ENCODE assay signal across 24 mouse cellular contexts in genomic region chr13:102889989-102890388, GRCm38 (mm10).
DNase-seq lines count a peak whose midpoint lies in the region; ATAC-seq and TF ChIP-seq lines count a peak whose summit lies in the region.
"Had no signal": no experiment of that assay in that cellular context is flagged by ENCODE, and none has a peak within 500 bp of the region (broad histone marks: within the 10 kb centered on the region; RNA-seq: fewer than 3 reads in every experiment).

No protein-coding gene starts in this region.

- H3K4me1 ChIP-seq in heart, embryonic 16.5 days (ENCODE audit: control insufficient read depth, insufficient read depth, low read length): peaks cover 24% of the 10 kb centered on the region
- peaks cover 8% of the 10 kb centered on the region for H3K4me1 ChIP-seq in heart, embryonic 11.5 days (ENCODE audit: control insufficient read depth, insufficient read depth, low read length)
- peaks cover 2% of the 10 kb centered on the region for H3K4me1 ChIP-seq in liver, adult 2 months (ENCODE audit: control insufficient read depth, insufficient read depth, low read length)
- peaks cover 13% of the 10 kb centered on the region for H3K4me1 ChIP-seq in liver, postnatal 0 days (ENCODE audit: insufficient read depth)
- peaks cover 36% of the 10 kb centered on the region for H3K4me1 ChIP-seq in kidney, embryonic 16.5 days (ENCODE audit: insufficient read depth, low read length)
- H3K4me1 ChIP-seq in hindbrain, embryonic 12.5 days: peaks cover 14% of the 10 kb centered on the region

- H3K27me3 ChIP-seq in heart, embryonic 16.5 days (ENCODE audit: control insufficient read depth, insufficient read depth, low read length): no peaks in the 10 kb centered on the region
- no peaks in the 10 kb centered on the region for H3K27me3 ChIP-seq in heart, embryonic 11.5 days (ENCODE audit: control insufficient read depth, insufficient read depth, low read length)
- H3K27me3 ChIP-seq in liver, adult 2 months (ENCODE audit: control insufficient read depth, insufficient read depth, low read length): no peaks in the 10 kb centered on the region
- H3K27me3 ChIP-seq in liver, postnatal 0 days (ENCODE audit: insufficient read depth, low read length): no peaks in the 10 kb centered on the region
- no peaks in the 10 kb centered on the region for H3K27me3 ChIP-seq in kidney, embryonic 16.5 days (ENCODE audit: insufficient read depth, low read length)
- no peaks in the 10 kb centered on the region for H3K27me3 ChIP-seq in hindbrain, embryonic 12.5 days
- H3K27me3 ChIP-seq: CH12.LX; forebrain, embryonic 13.5 days; heart, embryonic 13.5 days; hindbrain, embryonic 15.5 days; limb, embryonic 15.5 days; liver, embryonic 15.5 days had no signal

- TF ChIP-seq POLR2A in liver, adult 2 months (IDR thresholded peaks at IDR 0.05; ENCODE audit: extremely low read depth, insufficient read depth, low read length): no peak

- TF ChIP-seq CTCF in liver, adult 2 months (IDR thresholded peaks at IDR 0.05; ENCODE audit: low read depth, low read length): no peak
- no peak for TF ChIP-seq CTCF in liver, postnatal 0 days (IDR thresholded peaks at IDR 0.05; ENCODE audit: low read depth)

- H3K9me3 ChIP-seq in heart, embryonic 16.5 days (replicated peaks; ENCODE audit: control insufficient read depth, low read length): no peaks in the 10 kb centered on the region
- no peaks in the 10 kb centered on the region for H3K9me3 ChIP-seq in heart, embryonic 11.5 days (replicated peaks; ENCODE audit: control insufficient read depth, low read length)
- H3K9me3 ChIP-seq in liver, postnatal 0 days (ENCODE audit: low read length): no peaks in the 10 kb centered on the region
- H3K9me3 ChIP-seq in kidney, embryonic 16.5 days (ENCODE audit: low read length): no peaks in the 10 kb centered on the region
- H3K9me3 ChIP-seq in hindbrain, embryonic 12.5 days (replicated peaks): no peaks in the 10 kb centered on the region
- H3K9me3 ChIP-seq: forebrain, embryonic 13.5 days; heart, embryonic 13.5 days; hindbrain, embryonic 15.5 days; limb, embryonic 15.5 days; liver, embryonic 15.5 days had no signal

- no peaks in the 10 kb centered on the region for H3K36me3 ChIP-seq in heart, embryonic 16.5 days (ENCODE audit: control insufficient read depth, insufficient read depth)
- H3K36me3 ChIP-seq in heart, embryonic 11.5 days (ENCODE audit: control insufficient read depth, insufficient read depth, low read length): no peaks in the 10 kb centered on the region
- H3K36me3 ChIP-seq in liver, adult 2 months (ENCODE audit: control insufficient read depth, insufficient read depth, low read length): no peaks in the 10 kb centered on the region
- H3K36me3 ChIP-seq in liver, postnatal 0 days (replicated peaks; ENCODE audit: insufficient read depth, low read length): no peaks in the 10 kb centered on the region
- no peaks in the 10 kb centered on the region for H3K36me3 ChIP-seq in kidney, embryonic 16.5 days (ENCODE audit: insufficient read depth, low read length)
- H3K36me3 ChIP-seq in hindbrain, embryonic 12.5 days: no peaks in the 10 kb centered on the region
- H3K36me3 ChIP-seq: hindbrain, embryonic 15.5 days; limb, embryonic 15.5 days; liver, embryonic 15.5 days had no signal

- ATAC-seq in heart, embryonic 16.5 days (replicated peaks; ENCODE audit: extremely low read depth, insufficient read depth, low FRiP score): no peak
- ATAC-seq in heart, embryonic 11.5 days (replicated peaks; ENCODE audit: insufficient number of reproducible peaks, low FRiP score, low TSS enrichment): no peak
- ATAC-seq in liver, postnatal 0 days: no peak
- ATAC-seq in kidney, embryonic 16.5 days (ENCODE audit: low FRiP score, low TSS enrichment): peak; percentile 61
- ATAC-seq in hindbrain, embryonic 12.5 days (ENCODE audit: low FRiP score): no peak
- ATAC-seq: forebrain, embryonic 13.5 days; midbrain, embryonic 16.5 days had no signal

- no peak overlapping the region for H3K9ac ChIP-seq in heart, embryonic 16.5 days (ENCODE audit: low read length)
- H3K9ac ChIP-seq in heart, embryonic 11.5 days (ENCODE audit: low read depth, low read length): no peak overlapping the region
- no peak overlapping the region for H3K9ac ChIP-seq in liver, adult 2 months (ENCODE audit: low read depth, low read length)
- H3K9ac ChIP-seq in liver, postnatal 0 days (replicated peaks): no peak overlapping the region
- H3K9ac ChIP-seq in kidney, embryonic 16.5 days (replicated peaks; ENCODE audit: low read length): no peak overlapping the region
- H3K9ac ChIP-seq in hindbrain, embryonic 12.5 days: no peak overlapping the region
- H3K9ac ChIP-seq: forebrain, embryonic 13.5 days; heart, embryonic 13.5 days; hindbrain, embryonic 15.5 days; limb, embryonic 15.5 days; liver, embryonic 15.5 days had no signal

- H3K4me2 ChIP-seq in heart, embryonic 16.5 days (ENCODE audit: low read depth, low read length): no peak overlapping the region
- H3K4me2 ChIP-seq in heart, embryonic 11.5 days: no peak overlapping the region
- H3K4me2 ChIP-seq in liver, postnatal 0 days (ENCODE audit: low read depth, low read length): no peak overlapping the region
- peak overlapping the region; percentile 41 for H3K4me2 ChIP-seq in kidney, embryonic 16.5 days (replicated peaks; ENCODE audit: low read depth, low read length)
- H3K4me2 ChIP-seq in hindbrain, embryonic 12.5 days (replicated peaks): no peak overlapping the region
- H3K4me2 ChIP-seq: forebrain, embryonic 13.5 days; heart, embryonic 13.5 days; hindbrain, embryonic 15.5 days; limb, embryonic 15.5 days; liver, embryonic 15.5 days had no signal

- peak overlapping the region; percentile 20; the same call in 1 of the 2 replicates for H3K27ac ChIP-seq in heart, embryonic 16.5 days (ENCODE audit: low read length)
- no peak overlapping the region for H3K27ac ChIP-seq in heart, embryonic 11.5 days (ENCODE audit: low read depth, low read length)
- no peak overlapping the region for H3K27ac ChIP-seq in liver, adult 2 months (replicated peaks; ENCODE audit: insufficient read depth, low read depth, low read length)
- no peak overlapping the region for H3K27ac ChIP-seq in liver, postnatal 0 days (ENCODE audit: low read depth)
- H3K27ac ChIP-seq in kidney, embryonic 16.5 days (ENCODE audit: low read length): peak overlapping the region; percentile 80
- H3K27ac ChIP-seq in hindbrain, embryonic 12.5 days: no peak overlapping the region
- H3K27ac ChIP-seq: forebrain, embryonic 13.5 days; heart, embryonic 13.5 days; hindbrain, embryonic 15.5 days; left cerebral cortex, adult 2 months; liver, embryonic 15.5 days; macrophage had no signal

- no peak overlapping the region for H3K4me3 ChIP-seq in heart, embryonic 16.5 days (ENCODE audit: low read length)
- no peak overlapping the region for H3K4me3 ChIP-seq in heart, embryonic 11.5 days (ENCODE audit: low read depth, low read length)
- H3K4me3 ChIP-seq in liver, adult 2 months (ENCODE audit: insufficient read depth, low read depth, low read length): no peak overlapping the region
- H3K4me3 ChIP-seq in liver, postnatal 0 days (ENCODE audit: low read depth, low read length): no peak overlapping the region
- H3K4me3 ChIP-seq in kidney, embryonic 16.5 days (ENCODE audit: low read length): no peak overlapping the region
- no peak overlapping the region for H3K4me3 ChIP-seq in hindbrain, embryonic 12.5 days
- H3K4me3 ChIP-seq: forebrain, embryonic 13.5 days; heart, embryonic 13.5 days; hindbrain, embryonic 15.5 days; left cerebral cortex, adult 2 months; limb, embryonic 15.5 days; liver, embryonic 15.5 days had no signal

- 81% methylated on average over 10 of the region's 10 CpGs for WGBS in heart, embryonic 16.5 days
- 84% methylated on average over 10 of the region's 10 CpGs for WGBS in heart, embryonic 11.5 days (ENCODE audit: insufficient replicate concordance)
- WGBS in liver, adult 2 months: 73% methylated on average over 10 of the region's 10 CpGs
- WGBS in liver, postnatal 0 days (ENCODE audit: insufficient replicate concordance): 76% methylated on average over 10 of the region's 10 CpGs
- 49% methylated on average over 10 of the region's 10 CpGs for WGBS in kidney, embryonic 16.5 days
- 89% methylated on average over 10 of the region's 10 CpGs for WGBS in hindbrain, embryonic 12.5 days

- peaks cover 14% of the 10 kb centered on the region; the same call in 1 of the 2 replicates for H3K79me2 ChIP-seq in liver, adult 2 months (ENCODE audit: control insufficient read depth, insufficient read depth, low read length)

- TF ChIP-seq EP300 in liver, postnatal 0 days (IDR thresholded peaks at IDR 0.05; ENCODE audit: low read depth): no peak

- peak; percentile 33 for DNase-seq in liver, adult 2 months (ENCODE audit: extremely low read depth, low read depth, low spot score)
- DNase-seq in liver, postnatal 0 days: no peak
- peak; percentile 65 for DNase-seq in yolk sac, embryonic 10.5 days (ENCODE audit: low spot score)
- DNase-seq in cerebellum, postnatal 14 days: no peak
- DNase-seq: adrenal gland, adult 2 months; B cell, adult 2 months; cerebellum, adult 11-12 months; cerebellum, postnatal 10 days; heart, postnatal 4 days; layer of hippocampus, adult 9-11 months; left cerebral cortex, postnatal 4 days had no signal

Comparison
In these comparisons a context has a peak if more than half of its experiments do, and no peak if none do; other contexts are left out.
1. H3K27ac ChIP-seq: peak in heart, embryonic 16.5 days (single experiment) and kidney, embryonic 16.5 days (single experiment); none in heart, embryonic 11.5 days (single experiment), liver, adult 2 months (single experiment), liver, postnatal 0 days (single experiment) and hindbrain, embryonic 12.5 days (single experiment).
2. DNase-seq: peak in liver, adult 2 months (single experiment) and yolk sac, embryonic 10.5 days (single experiment); none in liver, postnatal 0 days (single experiment) and cerebellum, postnatal 14 days (0 of 2).